Mouse (Mus musculus): ENCODE results near the gene Ralgapa2. TPM values are rescaled to one million over a fixed set of nuclear protein-coding genes. Genes with fewer than 3 reads are reported as not detected.

Ralgapa2 gene
- polyA plus RNA-seq, 1 experiment from 2014 or later = 14.6 TPM

DNA sequence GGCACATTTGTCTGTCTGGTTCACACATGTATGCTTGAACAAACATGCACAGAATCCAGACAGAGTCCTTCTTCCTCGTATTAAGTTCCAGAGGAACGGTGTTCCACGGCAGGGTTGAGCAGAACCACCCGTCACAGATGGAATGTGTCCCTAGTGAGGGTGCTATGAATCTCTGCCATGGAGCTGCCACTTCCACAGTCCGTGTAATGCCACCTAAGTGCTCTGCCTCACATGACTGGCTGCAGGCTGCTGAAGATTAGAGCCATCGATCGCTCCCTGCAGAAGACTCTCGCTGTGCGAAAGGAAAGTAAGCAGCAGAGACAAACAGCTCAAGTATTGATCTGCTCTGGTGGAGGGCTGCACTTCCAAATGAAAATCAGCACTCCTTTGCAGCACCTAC, 218.6 kb downstream of the Ralgapa2 start:
- no peak for DNase-seq
- Histone ChIP-seq H3K4me1 (ENCODE audit: control insufficient read depth, insufficient read depth, low read length) (peaks cover 33% of the 10 kb centered on the region), H3K27me3 (ENCODE audit: control insufficient read depth, insufficient read depth, low read length) (no peaks in the 10 kb centered on the region), H3K27ac (replicated peaks; ENCODE audit: low read depth, low read length) (peak overlapping the region; percentile 68), H3K9me3 (ENCODE audit: control insufficient read depth, low read length) (no peaks in the 10 kb centered on the region), H3K9ac (replicated peaks; ENCODE audit: low read length) (no peak overlapping the region), H3K4me2 (ENCODE audit: low read length) (no peak overlapping the region), H3K4me3 (replicated peaks; ENCODE audit: low read depth, low read length) (no peak overlapping the region), H3K36me3 (ENCODE audit: control insufficient read depth, insufficient read depth, low read length) (no peaks in the 10 kb centered on the region)
- WGBS = 60% methylated on average over 9 of the region's 9 CpGs
- ATAC-seq (ENCODE audit: low FRiP score, low TSS enrichment) = no peak

GRCm38 (mm10) chr2:146290871-146291637, 221.1 kb downstream of the Ralgapa2 start:
- Histone ChIP-seq H3K4me3 (replicated peaks; ENCODE audit: low read depth, low read length) (no peak overlapping the region), H3K4me1 (ENCODE audit: control insufficient read depth, insufficient read depth, low read length) (peaks cover 33% of the 10 kb centered on the region), H3K9ac (replicated peaks; ENCODE audit: low read length) (no peak overlapping the region), H3K36me3 (ENCODE audit: control insufficient read depth, insufficient read depth, low read length) (no peaks in the 10 kb centered on the region), H3K4me2 (ENCODE audit: low read length) (no peak overlapping the region), H3K27me3 (ENCODE audit: control insufficient read depth, insufficient read depth, low read length) (no peaks in the 10 kb centered on the region), H3K9me3 (ENCODE audit: control insufficient read depth, low read length) (no peaks in the 10 kb centered on the region), H3K27ac (replicated peaks; ENCODE audit: low read depth, low read length) (peak overlapping the region; percentile 78)
- DNase-seq (peak; percentile 83), ATAC-seq (ENCODE audit: low FRiP score, low TSS enrichment) (peak; percentile 93)
- WGBS = 3% methylated on average over 14 of the region's 14 CpGs

DNA sequence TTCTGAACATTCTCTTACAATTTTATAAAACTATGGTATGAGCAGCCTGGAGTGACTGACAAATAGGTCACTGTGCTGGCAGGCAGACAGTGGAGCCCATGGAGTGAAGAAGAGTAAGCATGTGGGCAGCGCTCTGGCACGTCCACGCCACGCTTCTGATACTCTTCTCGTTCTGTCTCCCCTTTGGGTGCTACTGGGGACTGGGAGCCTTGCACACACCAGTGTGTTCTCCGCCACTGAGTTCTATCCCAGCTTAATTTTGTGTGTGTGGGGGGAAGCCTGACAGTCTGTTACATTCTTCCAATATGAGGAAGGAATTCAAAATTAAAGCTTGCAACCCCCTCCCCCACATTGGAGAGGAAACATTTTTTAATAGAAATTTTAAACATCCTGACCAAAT, 221.8 kb downstream of the Ralgapa2 start:
- no peak overlapping the region for H3K4me3 ChIP-seq (replicated peaks; ENCODE audit: low read depth, low read length)
- no peaks in the 10 kb centered on the region for H3K36me3 ChIP-seq (ENCODE audit: control insufficient read depth, insufficient read depth, low read length)
- 0 out of 2 replicates have a peak overlapping the region, but pooled peaks have one; percentile 4 for H3K4me2 ChIP-seq (ENCODE audit: low read length)
- no peaks in the 10 kb centered on the region for H3K27me3 ChIP-seq (ENCODE audit: control insufficient read depth, insufficient read depth, low read length)
- no peak for DNase-seq
- peaks cover 33% of the 10 kb centered on the region for H3K4me1 ChIP-seq (ENCODE audit: control insufficient read depth, insufficient read depth, low read length)
- no peaks in the 10 kb centered on the region for H3K9me3 ChIP-seq (ENCODE audit: control insufficient read depth, low read length)
- no peak overlapping the region for H3K9ac ChIP-seq (replicated peaks; ENCODE audit: low read length)
- ATAC-seq (ENCODE audit: low FRiP score, low TSS enrichment) = peak; percentile 22; the same call in 1 of the 2 replicates
- WGBS = 50% methylated on average over 6 of the region's 6 CpGs
- peak overlapping the region; percentile 78 for H3K27ac ChIP-seq (replicated peaks; ENCODE audit: low read depth, low read length)

DNA sequence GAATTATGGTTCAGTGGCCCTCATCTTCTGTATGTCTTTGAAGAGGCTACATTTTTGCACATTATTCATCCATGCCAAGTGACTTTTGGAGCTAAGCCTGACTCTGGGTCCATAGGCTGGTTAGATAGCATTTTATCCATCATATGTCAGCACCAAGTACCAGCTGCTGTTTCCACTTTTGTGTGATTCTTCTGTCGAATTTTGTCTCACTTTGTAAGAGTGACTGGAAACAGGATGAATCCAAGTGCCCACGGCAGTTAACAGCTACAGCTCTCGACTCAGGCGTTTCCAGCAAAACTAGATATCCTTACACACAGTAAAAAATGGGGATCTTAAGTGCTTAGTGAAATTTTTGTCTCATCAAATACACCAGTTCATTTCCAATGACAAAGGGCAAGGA, 222.8 kb downstream of the Ralgapa2 start:
- Histone ChIP-seq H3K4me1 (ENCODE audit: control insufficient read depth, insufficient read depth, low read length) (peaks cover 33% of the 10 kb centered on the region), H3K9me3 (ENCODE audit: control insufficient read depth, low read length) (no peaks in the 10 kb centered on the region), H3K27ac (replicated peaks; ENCODE audit: low read depth, low read length) (no peak overlapping the region), H3K36me3 (ENCODE audit: control insufficient read depth, insufficient read depth, low read length) (no peaks in the 10 kb centered on the region), H3K4me3 (replicated peaks; ENCODE audit: low read depth, low read length) (no peak overlapping the region), H3K4me2 (ENCODE audit: low read length) (no peak overlapping the region), H3K27me3 (ENCODE audit: control insufficient read depth, insufficient read depth, low read length) (no peaks in the 10 kb centered on the region), H3K9ac (replicated peaks; ENCODE audit: low read length) (no peak overlapping the region)
- no peak for DNase-seq
- WGBS = 89% methylated on average over 4 of the region's 4 CpGs
- ATAC-seq (ENCODE audit: low FRiP score, low TSS enrichment) = no peak

- no peak for ATAC-seq (ENCODE audit: low FRiP score, low TSS enrichment)
- 93% methylated on average over 1 of the region's 1 CpGs for WGBS
These were observed 223.8 kb downstream of the Ralgapa2 start for GRCm38 (mm10) chr2:146288326-146288725.

GRCm38 (mm10) chr2:146287531-146287930, 224.6 kb downstream of the Ralgapa2 start:
- 88% methylated on average over 6 of the region's 6 CpGs for WGBS
- DNase-seq = no peak
- no peak overlapping the region for H3K9ac ChIP-seq (replicated peaks; ENCODE audit: low read length)

More at GRCm38 (mm10) chr2:146288326-146288725, 223.8 kb downstream of the Ralgapa2 start:
- no peaks in the 10 kb centered on the region for H3K9me3 ChIP-seq (ENCODE audit: control insufficient read depth, low read length)
- H3K4me3 ChIP-seq (replicated peaks; ENCODE audit: low read depth, low read length) = no peak overlapping the region
- H3K27me3 ChIP-seq (ENCODE audit: control insufficient read depth, insufficient read depth, low read length) = no peaks in the 10 kb centered on the region
- H3K36me3 ChIP-seq (ENCODE audit: control insufficient read depth, insufficient read depth, low read length) = no peaks in the 10 kb centered on the region
- H3K27ac ChIP-seq (replicated peaks; ENCODE audit: low read depth, low read length) = no peak overlapping the region
- no peak overlapping the region for H3K9ac ChIP-seq (replicated peaks; ENCODE audit: low read length)
- DNase-seq = no peak
- no peak overlapping the region for H3K4me2 ChIP-seq (ENCODE audit: low read length)
- peaks cover 26% of the 10 kb centered on the region for H3K4me1 ChIP-seq (ENCODE audit: control insufficient read depth, insufficient read depth, low read length)

DNA sequence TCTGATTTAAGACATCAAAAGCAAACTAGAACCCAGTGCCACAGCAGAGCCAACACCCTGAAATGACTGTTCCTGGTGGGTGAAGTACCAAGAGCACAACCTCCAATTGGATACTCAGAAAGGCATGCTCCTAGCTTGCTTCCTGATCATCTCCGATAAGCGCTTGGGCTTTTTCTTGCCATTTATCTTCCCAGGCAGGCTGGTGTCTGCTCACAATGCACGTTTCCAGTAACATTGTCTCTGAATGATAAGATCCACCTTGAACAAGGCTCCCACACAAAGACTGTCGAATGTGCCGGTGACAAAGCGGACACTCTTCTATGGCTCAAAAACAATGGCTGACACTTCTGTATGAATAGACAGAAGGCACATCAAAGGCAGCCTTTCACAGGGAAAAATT, 230.8 kb downstream of the Ralgapa2 start:
- Histone ChIP-seq H3K27ac (replicated peaks; ENCODE audit: low read depth, low read length) (peak overlapping the region; percentile 65), H3K4me3 (replicated peaks; ENCODE audit: low read depth, low read length) (no peak overlapping the region), H3K4me2 (ENCODE audit: low read length) (no peak overlapping the region), H3K36me3 (ENCODE audit: control insufficient read depth, insufficient read depth, low read length) (no peaks in the 10 kb centered on the region), H3K9me3 (ENCODE audit: control insufficient read depth, low read length) (no peaks in the 10 kb centered on the region), H3K4me1 (ENCODE audit: control insufficient read depth, insufficient read depth, low read length) (peaks cover 33% of the 10 kb centered on the region), H3K27me3 (ENCODE audit: control insufficient read depth, insufficient read depth, low read length) (no peaks in the 10 kb centered on the region), H3K9ac (replicated peaks; ENCODE audit: low read length) (no peak overlapping the region)
- ATAC-seq (ENCODE audit: low FRiP score, low TSS enrichment) = no peak
- WGBS = 34% methylated on average over 6 of the region's 6 CpGs
- DNase-seq = no peak

More at GRCm38 (mm10) chr2:146287531-146287930, 224.6 kb downstream of the Ralgapa2 start:
- H3K27ac ChIP-seq (replicated peaks; ENCODE audit: low read depth, low read length) = no peak overlapping the region
- no peak overlapping the region for H3K4me3 ChIP-seq (replicated peaks; ENCODE audit: low read depth, low read length)
- H3K4me1 ChIP-seq (ENCODE audit: control insufficient read depth, insufficient read depth, low read length) = peaks cover 23% of the 10 kb centered on the region
- ATAC-seq (ENCODE audit: low FRiP score, low TSS enrichment) = no peak
- H3K4me2 ChIP-seq (ENCODE audit: low read length) = no peak overlapping the region
- no peaks in the 10 kb centered on the region for H3K27me3 ChIP-seq (ENCODE audit: control insufficient read depth, insufficient read depth, low read length)
- no peaks in the 10 kb centered on the region for H3K9me3 ChIP-seq (ENCODE audit: control insufficient read depth, low read length)
- H3K36me3 ChIP-seq (ENCODE audit: control insufficient read depth, insufficient read depth, low read length) = no peaks in the 10 kb centered on the region

DNA sequence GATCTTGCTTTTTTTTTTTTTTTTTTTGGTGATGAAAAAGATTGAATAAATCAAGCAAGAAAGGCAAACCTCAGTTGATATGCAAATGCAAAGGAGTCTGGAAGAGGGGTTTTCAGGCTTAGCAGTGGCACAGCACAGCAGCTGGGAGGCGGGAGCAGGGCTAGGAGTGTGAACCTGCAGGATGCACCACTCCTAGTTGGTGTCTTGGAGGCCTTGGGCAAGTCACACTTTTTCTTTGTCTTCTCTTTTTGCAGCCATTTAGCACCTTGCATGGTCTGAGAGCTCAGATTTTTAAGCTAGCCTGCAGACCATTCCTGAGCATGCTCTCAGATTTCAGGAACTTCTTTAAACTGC, 231.2 kb downstream of the Ralgapa2 start:
- peak overlapping the region; percentile 65 for H3K27ac ChIP-seq (replicated peaks; ENCODE audit: low read depth, low read length)
- H3K4me3 ChIP-seq (replicated peaks; ENCODE audit: low read depth, low read length) = no peak overlapping the region
- no peaks in the 10 kb centered on the region for H3K36me3 ChIP-seq (ENCODE audit: control insufficient read depth, insufficient read depth, low read length)
- peaks cover 33% of the 10 kb centered on the region for H3K4me1 ChIP-seq (ENCODE audit: control insufficient read depth, insufficient read depth, low read length)
- H3K9me3 ChIP-seq (ENCODE audit: control insufficient read depth, low read length) = no peaks in the 10 kb centered on the region
- ATAC-seq (ENCODE audit: low FRiP score, low TSS enrichment) = no peak
- no peak overlapping the region for H3K9ac ChIP-seq (replicated peaks; ENCODE audit: low read length)
- WGBS = 36% methylated on average over 1 of the region's 1 CpGs
- DNase-seq = no peak
- no peak overlapping the region for H3K4me2 ChIP-seq (ENCODE audit: low read length)
- H3K27me3 ChIP-seq (ENCODE audit: control insufficient read depth, insufficient read depth, low read length) = no peaks in the 10 kb centered on the region

All from midbrain, embryonic 14.5 days (tissue).